Mouse (Mus musculus): ENCODE data around the gene Pvr. TPM values are rescaled to one million over a fixed set of nuclear protein-coding genes. Genes with fewer than 3 reads are reported as not detected.

The Pvr gene
- total RNA-seq, 2 experiments from 2014 or later, result 10.7 to 15.3 TPM

GRCm38 (mm10) chr7:19871943-19872601 lies 48.9 kb downstream of the Pvr start:
- DNase-seq, result no peak

GRCm38 (mm10) chr7:19871137-19871621 lies 49.8 kb downstream of the Pvr start:
- no peak for DNase-seq

DNA sequence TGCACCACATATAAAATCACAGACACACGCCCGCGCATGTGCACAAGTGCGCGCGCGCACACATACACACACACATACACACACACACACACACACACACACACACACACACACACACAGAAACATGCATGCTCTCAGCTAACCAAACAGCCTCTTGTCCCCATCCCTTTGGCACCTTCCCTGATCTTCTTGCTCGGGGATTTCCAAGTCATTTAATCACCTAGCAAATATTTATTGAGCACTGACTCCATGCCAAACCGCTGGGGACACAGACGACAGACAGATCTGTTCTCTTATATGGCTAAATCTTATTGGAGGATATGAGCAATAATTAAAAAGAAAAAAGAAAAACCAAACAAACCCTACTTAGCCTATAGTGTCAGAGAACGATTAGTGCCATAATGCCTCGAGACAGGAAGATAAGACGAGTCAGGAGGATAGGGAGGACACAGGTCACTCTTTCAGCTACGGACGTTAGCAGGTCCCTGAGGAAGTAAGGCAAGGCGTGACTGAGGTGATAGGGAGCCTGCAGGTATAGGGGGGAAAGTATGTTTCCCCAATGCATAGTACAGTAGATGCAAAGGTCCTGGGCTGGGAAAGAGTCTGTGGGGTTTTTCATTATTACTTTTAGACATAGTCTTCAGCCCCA lies 53.1 kb downstream of the Pvr start:
- DNase-seq, result no peak

- DNase-seq, result no peak
These were observed 54.5 kb downstream of the Pvr start for GRCm38 (mm10) chr7:19866490-19866889.

DNA sequence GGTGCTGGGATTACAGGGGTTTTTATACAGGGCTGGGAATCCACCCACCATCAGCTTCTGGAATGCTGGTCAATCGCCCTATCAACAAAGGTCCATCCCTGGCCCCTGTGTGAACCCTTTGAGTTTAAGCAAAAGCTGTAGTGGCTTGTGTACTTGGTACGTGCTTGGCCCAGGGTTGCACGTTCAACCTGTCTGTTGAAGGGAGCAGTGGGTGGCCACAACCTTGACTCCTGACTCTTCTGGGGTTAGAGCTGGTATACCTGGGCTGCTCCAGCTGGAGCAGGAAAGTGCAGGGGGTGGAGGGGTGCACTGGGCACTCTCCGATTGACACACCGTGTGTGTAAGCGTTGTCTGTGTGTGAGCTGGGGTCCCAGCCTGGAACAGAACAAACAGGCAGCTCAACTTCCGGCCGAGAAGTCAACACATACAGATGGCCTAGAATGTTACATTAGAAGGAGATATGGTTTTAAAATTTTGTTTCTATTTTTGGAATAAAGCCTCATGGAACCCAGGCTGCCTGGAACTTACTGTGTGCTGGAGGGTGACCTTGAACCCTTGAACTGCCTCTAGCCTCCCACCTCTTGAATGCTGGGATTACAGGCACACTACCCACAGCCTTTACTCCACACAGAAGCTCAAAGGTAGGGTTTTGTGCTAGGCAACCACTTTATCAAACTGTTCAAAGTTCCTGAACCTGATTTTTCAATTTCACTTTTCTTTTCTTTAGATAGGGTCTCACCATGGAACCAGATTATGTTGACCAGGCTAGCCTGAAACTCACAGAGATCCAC lies 55.5 kb downstream of the Pvr start:
- no peak for DNase-seq

- no peak for DNase-seq
These were observed 56.7 kb downstream of the Pvr start for GRCm38 (mm10) chr7:19864241-19864640.

DNA sequence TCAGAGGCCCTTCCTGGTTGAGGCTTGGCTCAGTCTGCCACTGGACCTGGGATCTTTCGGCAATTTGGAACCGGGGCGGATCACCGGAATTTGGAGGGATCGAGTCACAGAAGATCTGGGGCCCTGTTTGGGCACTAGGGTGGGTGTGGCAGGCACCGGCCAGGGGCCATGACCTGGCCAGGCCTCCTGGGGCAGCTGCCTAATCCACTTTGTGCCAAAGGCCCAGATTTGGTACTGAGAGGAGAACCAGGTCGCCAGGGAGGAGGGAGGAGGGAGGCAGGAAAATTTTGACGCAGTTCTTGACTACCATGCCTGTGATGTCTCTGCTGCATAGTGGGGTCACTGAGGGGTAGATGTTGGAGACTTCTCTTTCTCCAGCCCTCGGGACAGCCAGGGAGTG lies 59.8 kb downstream of the Pvr start, which contains the start of gene Ceacam16:
Ceacam16 (minus strand) TSS at position 101 of the 400 bp plus-strand sequence.
- DNase-seq, result no peak

DNA sequence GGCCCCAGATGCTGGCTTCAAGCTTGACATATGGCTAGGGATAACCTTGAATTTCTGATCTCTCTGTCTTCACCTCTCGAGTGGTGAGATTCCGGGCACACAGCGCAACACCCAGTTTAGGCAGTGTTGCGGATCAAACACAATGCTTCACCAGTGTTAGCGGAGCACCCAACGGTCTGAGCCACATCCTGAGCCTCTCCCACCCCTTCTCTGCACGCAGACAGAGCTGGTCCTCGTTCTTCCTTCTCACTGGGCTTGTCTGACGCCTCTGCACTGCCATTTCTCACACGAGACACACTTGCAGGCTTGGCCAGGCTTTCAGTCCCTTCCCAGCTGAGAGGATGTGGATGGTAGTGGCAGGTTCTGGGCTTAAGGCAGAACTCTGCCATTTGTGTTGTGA lies 61.2 kb downstream of the Pvr start:
- DNase-seq, result no peak

- no peak for DNase-seq
These were observed 64.7 kb downstream of the Pvr start for GRCm38 (mm10) chr7:19856283-19856682.

DNA sequence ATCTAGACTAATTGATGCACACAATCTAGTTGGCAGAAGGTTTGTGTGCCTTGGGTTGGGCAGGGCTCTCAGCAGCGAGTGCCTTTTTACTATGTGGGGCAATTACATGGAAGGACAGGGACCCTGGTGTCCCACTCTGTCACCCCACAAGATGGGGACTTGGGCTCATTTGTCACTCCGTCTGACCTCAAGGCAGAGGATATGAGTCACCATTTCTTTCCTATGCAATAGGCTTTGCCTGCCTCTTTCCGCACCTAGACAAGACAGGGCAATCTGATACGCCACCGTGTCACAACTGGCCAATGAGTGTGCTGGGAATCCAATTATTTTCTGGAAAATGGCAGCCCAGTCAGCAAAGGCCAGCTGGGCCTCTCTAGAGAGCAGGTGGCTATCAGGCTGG lies 65.3 kb downstream of the Pvr start:
- no peak for DNase-seq

Other genes starting within 250 kb of the Pvr start
- gene Apoc2, start 243.2 kb downstream of the Pvr start, total RNA-seq (2021), result under 1 TPM in 1 of 2 experiments, not detected in 1; 0.61 TPM
- gene Gm44805, start 239.7 kb downstream of the Pvr start, total RNA-seq (2021), result not detected
- gene Apoc4, start 239.7 kb downstream of the Pvr start, total RNA-seq (2021), result under 1 TPM in 1 of 2 experiments, not detected in 1; 0.54 TPM
- gene Apoc1, start 228.5 kb downstream of the Pvr start, total RNA-seq (2021), result 1 to 10 TPM in 1 of 2 experiments, not detected in 1; 4.1 TPM
- gene Apoe, start 222.0 kb downstream of the Pvr start, total RNA-seq (2021), result 100 to 1,000 TPM; 100 to 116 TPM
- 10 to 100 TPM; 59.3 to 63.3 TPM for gene Tomm40, start 205.7 kb downstream of the Pvr start, total RNA-seq (2021)
- 10 to 100 TPM; 13.3 to 14.6 TPM for gene Nectin2, start 170.7 kb downstream of the Pvr start, total RNA-seq (2021)
- gene Bcam, start 150.1 kb downstream of the Pvr start, total RNA-seq (2021), result 10 to 100 TPM; 60.3 to 68.9 TPM
- under 1 TPM; 0.38 to 0.59 TPM for gene Cblc, start 124.4 kb downstream of the Pvr start, total RNA-seq (2021)
- gene Bcl3, start 98.4 kb downstream of the Pvr start, total RNA-seq (2021), result 1 to 10 TPM; 1.8 to 7.0 TPM
- gene Gm19345, start 69.2 kb downstream of the Pvr start, total RNA-seq (2021), result not detected
- not detected for gene Ceacam16, start 59.9 kb downstream of the Pvr start, total RNA-seq (2021)
- not detected for gene Ceacam19, start 33.2 kb downstream of the Pvr start, total RNA-seq (2021)
- not detected for gene Igsf23, start 29.6 kb upstream of the Pvr start, total RNA-seq (2021)
- gene Ceacam20, start 44.3 kb upstream of the Pvr start, total RNA-seq (2021), result not detected
- not detected for gene Nlrp9b, start 70.3 kb upstream of the Pvr start, total RNA-seq (2021)
- gene Vmn1r91, start 178.5 kb upstream of the Pvr start, total RNA-seq (2021), result not detected
- gene Gm16442, start 201.4 kb upstream of the Pvr start, total RNA-seq (2021), result not detected
- not detected for gene Vmn1r93, start 217.9 kb upstream of the Pvr start, total RNA-seq (2021)
- not detected for gene Vmn1r94, start 247.2 kb upstream of the Pvr start, total RNA-seq (2021)

Measured in gastrocnemius, postnatal 10 days (tissue).